In the genomic region with DNA sequence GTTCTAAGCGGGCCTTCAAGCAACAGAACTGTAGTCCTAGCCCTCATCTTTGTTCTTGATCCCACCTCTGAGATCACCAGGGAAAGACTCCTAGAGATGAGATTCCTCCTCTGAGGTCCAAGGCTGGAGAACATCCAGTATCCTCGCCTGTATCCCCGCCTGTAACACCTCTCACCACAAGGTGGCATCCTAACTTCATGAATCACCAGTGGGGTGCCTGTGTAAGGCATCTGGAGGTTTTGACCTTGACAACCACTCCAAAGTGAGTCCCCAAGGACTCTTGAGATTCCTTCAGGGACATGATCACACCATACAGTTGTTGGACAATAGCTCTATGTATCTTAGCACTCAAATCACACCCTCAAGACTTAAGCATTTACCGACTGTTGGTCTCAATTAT, we compare ENCODE assay signal across 9 mouse cellular contexts. TPM values are rescaled to one million over a fixed set of nuclear protein-coding genes. Genes with fewer than 3 reads are reported as not detected.
DNase-seq lines count a peak whose midpoint lies in the region; ATAC-seq and TF ChIP-seq lines count a peak whose summit lies in the region.
"Had no signal": no experiment of that assay in that cellular context is flagged by ENCODE, and none has a peak within 500 bp of the region (broad histone marks: within the 10 kb centered on the region; RNA-seq: fewer than 3 reads in every experiment).

No protein-coding gene starts in this region.

- peak; percentile 96 for TF ChIP-seq CTCF in lung, postnatal 0 days (IDR thresholded peaks at IDR 0.05)

- no peak for TF ChIP-seq EP300 in lung, postnatal 0 days (IDR thresholded peaks at IDR 0.05)

- peak; percentile 81 for DNase-seq in NIH3T3 (ENCODE audit: low read depth)
- DNase-seq in c-Kit-positive CD71-positive TER-119-negative erythroid progenitor cells, embryonic 14.5 days (ENCODE audit: low read depth) = peak; percentile 43
- peak; percentile 66 for DNase-seq in forebrain, embryonic 10.5 days (ENCODE audit: extremely low spot score, low spot score)
- DNase-seq in heart, postnatal 36 days = peak; percentile 65 to 66
- peak; percentile 22 to 72 for DNase-seq in layer of hippocampus, adult 18-20 months (ENCODE audit: low spot score in 2 of 2)
- peak; percentile 82 for DNase-seq in lung, postnatal 0 days (ENCODE audit: low spot score)
- DNase-seq in retina, postnatal 1 day = peak; percentile 86
- DNase-seq in yolk sac, embryonic 10.5 days (ENCODE audit: low spot score) = peak; percentile 29

- 22% methylated on average over 4 of the region's 4 CpGs for WGBS in forebrain, embryonic 10.5 days
- WGBS in lung, postnatal 0 days = 15% methylated on average over 4 of the region's 4 CpGs

- ATAC-seq in lung, postnatal 0 days = peak; percentile 76

- H3K4me3 ChIP-seq in forebrain, embryonic 10.5 days = no peak overlapping the region
- H3K4me3 ChIP-seq in lung, postnatal 0 days (ENCODE audit: low read depth, low read length) = no peak overlapping the region
- H3K4me3 ChIP-seq: limb, embryonic 12.5 days had no signal

- intact Hi-C loops in heart, postnatal 36 days (cut with DNase I) = loop anchor here (1.0 to 10.0 kb wide), 5 partner anchors 82 to 373 kb away; partner anchors contain the start of genes Pmm2 and Tmem186

- H3K36me3 ChIP-seq in forebrain, embryonic 10.5 days (replicated peaks) = peaks cover 15% of the 10 kb centered on the region
- no peaks in the 10 kb centered on the region for H3K36me3 ChIP-seq in lung, postnatal 0 days (ENCODE audit: insufficient read depth, low read length)

- no peaks in the 10 kb centered on the region for H3K9me3 ChIP-seq in forebrain, embryonic 10.5 days
- H3K9me3 ChIP-seq in lung, postnatal 0 days (ENCODE audit: low read length) = no peaks in the 10 kb centered on the region
- H3K9me3 ChIP-seq: limb, embryonic 12.5 days had no signal

- no peak overlapping the region for H3K9ac ChIP-seq in lung, postnatal 0 days (replicated peaks; ENCODE audit: low read depth)
- H3K9ac ChIP-seq: limb, embryonic 12.5 days had no signal

- no peaks in the 10 kb centered on the region for H3K27me3 ChIP-seq in forebrain, embryonic 10.5 days (ENCODE audit: poor library complexity, severe bottlenecking)
- H3K27me3 ChIP-seq in lung, postnatal 0 days (replicated peaks; ENCODE audit: insufficient read depth, low read length) = no peaks in the 10 kb centered on the region
- H3K27me3 ChIP-seq: limb, embryonic 12.5 days had no signal

- H3K4me1 ChIP-seq in forebrain, embryonic 10.5 days = peaks cover 8% of the 10 kb centered on the region
- no peaks in the 10 kb centered on the region for H3K4me1 ChIP-seq in lung, postnatal 0 days (ENCODE audit: insufficient read depth, low read depth, low read length)

- H3K27ac ChIP-seq in forebrain, embryonic 10.5 days = no peak overlapping the region
- no peak overlapping the region for H3K27ac ChIP-seq in lung, postnatal 0 days (ENCODE audit: low read length)
- H3K27ac ChIP-seq: limb, embryonic 12.5 days had no signal

- H3K4me2 ChIP-seq in lung, postnatal 0 days (replicated peaks; ENCODE audit: low read depth, low read length) = no peak overlapping the region
- H3K4me2 ChIP-seq: limb, embryonic 12.5 days had no signal

RNA-seq across cellular contexts. Expression of gene Abat, which starts 19.0 kb away (rescaled TPM):
- polyA plus RNA-seq in forebrain, embryonic 10.5 days (2016; fragmentation: Nextera tagmentation; extraction: Ambion mirVana) = 16.2 and 16.8 TPM in 2 replicates
- total RNA-seq in heart, postnatal 36 days (2021) = 1 to 10 TPM; 3.9 to 4.7 TPM
- total RNA-seq in layer of hippocampus, adult 18-20 months (2021) = 100 to 1,000 TPM; 134 to 146 TPM
- polyA plus RNA-seq in lung, postnatal 0 days (2015; fragmentation: Nextera tagmentation; extraction: Ambion mirVana) = 4.2 and 5.2 TPM in 2 replicates

RNA-seq across cellular contexts. Expression of gene Mettl22, which starts 23.7 kb away (rescaled TPM):
- 24.4 and 25.7 TPM in 2 replicates for polyA plus RNA-seq in forebrain, embryonic 10.5 days (2016; fragmentation: Nextera tagmentation; extraction: Ambion mirVana)
- total RNA-seq in heart, postnatal 36 days (2021) = 10 to 100 TPM; 30.5 to 33.8 TPM
- 10 to 100 TPM; 26.4 TPM for total RNA-seq in layer of hippocampus, adult 18-20 months (2021)
- 8.6 and 11.5 TPM in 2 replicates for polyA plus RNA-seq in lung, postnatal 0 days (2015; fragmentation: Nextera tagmentation; extraction: Ambion mirVana)

Comparison
In these comparisons a context has a peak if more than half of its experiments do, and no peak if none do; other contexts are left out.
1. DNase-seq: peak in every context shown above with its lines; median percentile 86 in retina, postnatal 1 day; 82 in lung, postnatal 0 days; 81 in NIH3T3; 66 in forebrain, embryonic 10.5 days; 66 in heart, postnatal 36 days; 47 in layer of hippocampus, adult 18-20 months; 43 in c-Kit-positive CD71-positive TER-119-negative erythroid progenitor cells, embryonic 14.5 days; 29 in yolk sac, embryonic 10.5 days.
2. RNA of gene Abat, which starts 19.0 kb away (total RNA-seq): 134 to 146 TPM in layer of hippocampus, adult 18-20 months; 3.9 to 4.7 TPM in heart, postnatal 36 days; every median in the first group is over 10 times any median in the second.